13 mouse cellular contexts compared by ENCODE assay signal in the genomic region with DNA sequence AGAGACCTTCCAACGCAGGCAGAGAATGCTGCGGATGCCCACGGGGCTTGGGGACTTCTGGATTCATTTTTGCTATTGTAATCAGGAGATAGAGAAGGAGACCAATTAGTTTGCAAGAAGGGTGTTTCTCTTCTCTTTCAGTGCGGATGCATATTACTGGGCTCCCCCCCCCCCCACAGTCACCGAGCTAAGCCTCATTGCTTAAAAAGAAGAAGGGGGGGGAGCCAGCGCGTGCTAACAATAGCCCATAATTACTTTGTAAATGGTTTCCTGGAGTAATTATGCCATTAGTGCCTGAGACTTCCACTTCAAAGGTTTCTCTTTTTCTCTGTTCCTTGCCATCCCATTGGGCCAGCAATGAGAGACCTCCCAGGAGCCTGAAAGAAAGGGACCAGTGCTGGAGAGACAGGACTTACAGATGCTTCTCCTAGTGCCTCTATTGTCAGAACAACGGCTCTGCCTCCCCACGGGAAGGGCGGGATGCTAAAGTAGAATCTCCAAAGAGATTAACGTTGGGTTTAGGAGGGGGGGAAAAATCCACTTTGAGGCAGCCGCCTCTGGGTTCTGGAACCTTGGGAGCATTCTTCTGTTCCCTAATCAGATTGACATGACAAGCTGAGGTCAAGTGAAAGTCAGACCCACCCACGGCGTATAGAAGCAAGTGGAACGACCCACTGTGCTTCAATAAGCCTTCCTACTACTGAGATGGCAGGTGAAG.
DNase-seq lines count a peak whose midpoint lies in the region; ATAC-seq and TF ChIP-seq lines count a peak whose summit lies in the region.
"Had no signal": no experiment of that assay in that cellular context is flagged by ENCODE, and none has a peak within 500 bp of the region (broad histone marks: within the 10 kb centered on the region; RNA-seq: fewer than 3 reads in every experiment).

No protein-coding gene starts in this region.

- H3K9me3 ChIP-seq in forebrain, embryonic 15.5 days, result no peaks in the 10 kb centered on the region
- no peaks in the 10 kb centered on the region for H3K9me3 ChIP-seq in midbrain, embryonic 11.5 days (ENCODE audit: control insufficient read depth, low read length)

- H3K4me3 ChIP-seq in forebrain, embryonic 15.5 days, result no peak overlapping the region
- H3K4me3 ChIP-seq in midbrain, embryonic 11.5 days (ENCODE audit: low read depth, low read length), result no peak overlapping the region
- no peak overlapping the region for H3K4me3 ChIP-seq in left cerebral cortex, adult 2 months

- peak; percentile 57 for DNase-seq in ES-CJ7 (ENCODE audit: low read depth, low spot score)
- DNase-seq in embryo, embryonic 11 days, result peak; percentile 67
- peak; percentile 96 for DNase-seq in midbrain, embryonic 11.5 days (ENCODE audit: low spot score, missing footprints)
- no peak for DNase-seq in left cerebral cortex, adult 2 months (ENCODE audit: extremely low spot score in 1 of 2, low spot score in 2 of 2)
- no peak for DNase-seq in cerebellum, postnatal 10 days
- DNase-seq in lung, postnatal 14 days, result no peak
- DNase-seq: cerebellum, adult 9-10 months; lung, postnatal 36 days; thymus, adult 18-20 months had no signal

- H3K9ac ChIP-seq in forebrain, embryonic 15.5 days (replicated peaks), result 0 out of 2 replicates have a peak overlapping the region, but pooled peaks have one; percentile 0
- no peak overlapping the region for H3K9ac ChIP-seq in midbrain, embryonic 11.5 days (ENCODE audit: low read length)

- TF ChIP-seq CTCF in left cerebral cortex, adult 2 months (IDR thresholded peaks at IDR 0.05), result no peak

- ATAC-seq in forebrain, embryonic 15.5 days (replicated peaks), result peak; percentile 77
- peak; percentile 90 for ATAC-seq in midbrain, embryonic 11.5 days (ENCODE audit: low FRiP score)
- no peak for ATAC-seq in erythroblast, adult 5-6 weeks (replicated peaks; ENCODE audit: low FRiP score, poor library complexity, severe bottlenecking)

- no peaks in the 10 kb centered on the region for H3K36me3 ChIP-seq in forebrain, embryonic 15.5 days
- no peaks in the 10 kb centered on the region for H3K36me3 ChIP-seq in midbrain, embryonic 11.5 days (ENCODE audit: control insufficient read depth, insufficient read depth, low read length)

- peak overlapping the region; percentile 22; the same call in 1 of the 2 replicates for H3K4me2 ChIP-seq in forebrain, embryonic 15.5 days (replicated peaks)
- H3K4me2 ChIP-seq in midbrain, embryonic 11.5 days, result no peak overlapping the region; the same call in 1 of the 2 replicates
- H3K4me2 ChIP-seq: liver, embryonic 11.5 days had no signal

- H3K27ac ChIP-seq in forebrain, embryonic 15.5 days (replicated peaks), result peak overlapping the region; percentile 54
- H3K27ac ChIP-seq in midbrain, embryonic 11.5 days (ENCODE audit: low read depth, low read length), result no peak overlapping the region
- no peak overlapping the region for H3K27ac ChIP-seq in left cerebral cortex, adult 2 months
- H3K27ac ChIP-seq: kidney, postnatal 0 days had no signal

- 1% methylated on average over 15 of the region's 15 CpGs for WGBS in forebrain, embryonic 15.5 days
- WGBS in midbrain, embryonic 11.5 days, result 3% methylated on average over 14 of the region's 15 CpGs

- no peaks in the 10 kb centered on the region for H3K27me3 ChIP-seq in forebrain, embryonic 15.5 days
- peaks cover 70% of the 10 kb centered on the region for H3K27me3 ChIP-seq in midbrain, embryonic 11.5 days (ENCODE audit: control insufficient read depth, insufficient read depth, low read length)

- intact Hi-C loops in left cerebral cortex, adult 2 months (cut with DNase I), result no loop called here

- peaks cover 24% of the 10 kb centered on the region for H3K4me1 ChIP-seq in forebrain, embryonic 15.5 days
- H3K4me1 ChIP-seq in midbrain, embryonic 11.5 days (ENCODE audit: control insufficient read depth, insufficient read depth, low read length), result peaks cover 15% of the 10 kb centered on the region

Comparison
In these comparisons a context has a peak if more than half of its experiments do, and no peak if none do; other contexts are left out.
1. DNase-seq: peak in ES-CJ7 (single experiment), embryo, embryonic 11 days (single experiment) and midbrain, embryonic 11.5 days (single experiment); none in left cerebral cortex, adult 2 months (0 of 2), cerebellum, postnatal 10 days (0 of 2) and lung, postnatal 14 days (single experiment).